Mouse (Mus musculus): ENCODE measurements at regions not wholly inside any gene's neighbourhood (a gene's known extent, or its start where the extent isn't known, plus 50 kb on each side); places are given as distances from the start of the nearest gene placed in this dataset.

DNA sequence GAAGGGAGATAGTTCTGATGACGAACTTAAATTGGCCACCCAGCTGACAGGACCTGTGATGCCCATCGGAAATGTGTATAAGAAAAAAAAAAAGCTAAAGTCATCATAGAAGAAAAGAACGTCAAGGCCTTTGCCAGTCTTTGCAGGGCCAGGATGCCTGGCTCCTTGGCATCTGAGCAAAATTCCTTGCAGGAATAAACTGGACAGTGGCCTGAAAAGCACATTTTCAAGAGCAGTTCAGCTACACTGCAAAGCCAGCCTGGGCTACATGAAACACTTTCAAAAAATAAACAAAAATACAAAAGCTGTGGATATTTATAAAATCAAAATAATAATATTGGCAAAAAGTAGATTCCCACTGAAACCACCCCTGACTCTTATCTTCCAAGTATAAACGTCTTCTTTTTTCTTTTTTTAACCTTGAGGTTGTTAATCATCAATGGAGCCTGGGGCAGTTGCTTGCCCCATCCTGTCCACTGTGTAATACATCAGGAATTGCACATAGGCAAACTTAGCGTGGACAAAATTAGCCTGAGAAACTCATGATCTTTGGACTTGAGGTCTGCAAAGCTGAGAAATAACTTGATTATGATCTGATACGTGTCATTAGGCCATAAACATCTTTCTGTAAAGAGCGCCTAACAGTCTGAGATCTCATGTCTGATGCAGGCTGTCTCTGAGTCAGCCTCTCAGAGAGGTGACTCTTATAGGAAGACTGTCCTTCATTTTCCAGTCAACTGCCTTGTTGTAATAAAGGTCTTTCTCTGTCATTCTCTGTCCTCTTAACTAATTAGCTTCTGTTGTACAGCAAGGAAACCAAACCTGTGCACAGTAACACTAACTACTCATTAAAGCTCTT lies 90.5 kb upstream of the Crim1 start:
- Histone ChIP-seq H3K9ac (ENCODE audit: insufficient read depth, low read depth, low read length, poor library complexity, severe bottlenecking) (no peak overlapping the region), H3K27ac (ENCODE audit: insufficient read depth, low read depth, low read length, poor library complexity, severe bottlenecking) (no peak overlapping the region), H3K4me1 (ENCODE audit: control insufficient read depth in 2 of 2, insufficient read depth in 2 of 2, low read length in 2 of 2, poor library complexity in 1 of 2) (no peaks in the 10 kb centered on the region), H3K4me3 (ENCODE audit: insufficient read depth in 1 of 2, low read depth in 1 of 2, low read length in 2 of 2, poor library complexity in 1 of 2, severe bottlenecking in 1 of 2) (no peak overlapping the region), H3K9me3 (ENCODE audit: control insufficient read depth, insufficient read depth, low read depth, low read length) (no peaks in the 10 kb centered on the region), H3K36me3 (ENCODE audit: control insufficient read depth, insufficient read depth, low read length, poor library complexity, severe bottlenecking) (no peaks in the 10 kb centered on the region)
- no peak for DNase-seq (ENCODE audit: low read depth, low spot score)
- in situ Hi-C loops (cut with MboI; ENCODE audit: low sequenced_read_pairs in 2 of 2, unreplicated experiment in 2 of 2): no loop called here
- TF ChIP-seq HCFC1 (IDR thresholded peaks at IDR 0.05; ENCODE audit: borderline replicate concordance, insufficient read depth, low read length) (no peak), ZNF384 (IDR thresholded peaks at IDR 0.05; ENCODE audit: low read depth, low read length) (no peak), CHD2 (IDR thresholded peaks at IDR 0.05; ENCODE audit: low read depth, low read length) (no peak), ZC3H11A (IDR thresholded peaks at IDR 0.05; ENCODE audit: borderline replicate concordance, low read depth, low read length) (no peak), MAFK (IDR thresholded peaks at IDR 0.05; ENCODE audit: insufficient read depth, low read depth, low read length) (no peak)

DNA sequence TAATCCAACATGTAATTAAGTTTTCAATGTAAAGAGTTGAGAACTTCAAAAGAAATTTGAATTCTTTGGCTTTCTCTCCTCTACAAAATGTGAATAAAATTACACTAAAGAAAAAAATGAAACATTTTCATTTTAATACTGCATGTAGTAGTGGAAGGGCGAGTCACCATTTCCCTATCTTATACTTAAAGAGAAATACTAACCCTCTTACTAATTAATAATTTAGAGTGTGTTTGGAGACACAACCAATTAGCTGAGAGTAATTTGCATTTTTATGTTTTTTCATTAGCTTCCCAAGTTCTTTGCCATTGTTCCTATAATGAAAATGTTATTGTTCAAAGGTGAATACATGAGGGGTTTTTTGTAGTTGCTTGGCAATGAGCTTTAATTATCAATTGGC lies 67.9 kb upstream of the Crim1 start:
- Histone ChIP-seq H3K4me3 (ENCODE audit: insufficient read depth in 1 of 2, low read depth in 1 of 2, low read length in 2 of 2, poor library complexity in 1 of 2, severe bottlenecking in 1 of 2) (no peak overlapping the region), H3K9ac (ENCODE audit: insufficient read depth, low read depth, low read length, poor library complexity, severe bottlenecking) (no peak overlapping the region), H3K4me1 (ENCODE audit: control insufficient read depth in 2 of 2, insufficient read depth in 2 of 2, low read length in 2 of 2, poor library complexity in 1 of 2) (no peaks in the 10 kb centered on the region), H3K27ac (ENCODE audit: insufficient read depth, low read depth, low read length, poor library complexity, severe bottlenecking) (no peak overlapping the region), H3K9me3 (ENCODE audit: control insufficient read depth, insufficient read depth, low read depth, low read length) (no peaks in the 10 kb centered on the region), H3K36me3 (ENCODE audit: control insufficient read depth, insufficient read depth, low read length, poor library complexity, severe bottlenecking) (no peaks in the 10 kb centered on the region)
- TF ChIP-seq CHD2 (IDR thresholded peaks at IDR 0.05; ENCODE audit: low read depth, low read length): no peak
- no peak for TF ChIP-seq MAFK (IDR thresholded peaks at IDR 0.05; ENCODE audit: insufficient read depth, low read depth, low read length)
- TF ChIP-seq ZNF384 (IDR thresholded peaks at IDR 0.05; ENCODE audit: low read depth, low read length): no peak
- TF ChIP-seq ZC3H11A (IDR thresholded peaks at IDR 0.05; ENCODE audit: borderline replicate concordance, low read depth, low read length): no peak
- TF ChIP-seq HCFC1 (IDR thresholded peaks at IDR 0.05; ENCODE audit: borderline replicate concordance, insufficient read depth, low read length): no peak
- no peak for DNase-seq (ENCODE audit: low read depth, low spot score)
- in situ Hi-C loops (cut with MboI; ENCODE audit: low sequenced_read_pairs in 2 of 2, unreplicated experiment in 2 of 2): no loop called here

DNA sequence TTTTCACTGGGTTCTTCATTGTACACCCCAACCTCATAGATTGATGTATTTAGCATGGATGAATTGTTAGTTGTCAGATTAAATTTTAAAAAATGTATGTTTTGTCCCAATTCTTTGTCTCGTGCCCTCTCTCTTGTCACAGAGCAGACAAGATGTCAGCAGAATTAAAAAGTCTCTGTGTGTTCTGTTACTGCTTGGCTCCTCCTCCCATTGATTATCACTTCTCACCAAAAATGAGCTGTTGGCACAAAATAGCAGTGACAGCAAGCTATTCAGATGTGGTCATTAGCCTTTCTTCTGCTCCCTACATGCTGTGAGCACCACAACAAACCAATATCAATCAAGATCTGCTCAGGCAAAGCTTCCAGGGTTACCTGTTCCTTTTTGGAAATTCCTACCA lies 62.1 kb upstream of the Crim1 start:
- Histone ChIP-seq H3K27ac (ENCODE audit: insufficient read depth, low read depth, low read length, poor library complexity, severe bottlenecking) (no peak overlapping the region), H3K9ac (ENCODE audit: insufficient read depth, low read depth, low read length, poor library complexity, severe bottlenecking) (no peak overlapping the region), H3K4me3 (ENCODE audit: insufficient read depth in 1 of 2, low read depth in 1 of 2, low read length in 2 of 2, poor library complexity in 1 of 2, severe bottlenecking in 1 of 2) (no peak overlapping the region), H3K9me3 (ENCODE audit: control insufficient read depth, insufficient read depth, low read depth, low read length) (no peaks in the 10 kb centered on the region), H3K36me3 (ENCODE audit: control insufficient read depth, insufficient read depth, low read length, poor library complexity, severe bottlenecking) (no peaks in the 10 kb centered on the region), H3K4me1 (ENCODE audit: control insufficient read depth in 2 of 2, insufficient read depth in 2 of 2, low read length in 2 of 2, poor library complexity in 1 of 2) (no peaks in the 10 kb centered on the region)
- in situ Hi-C loops (cut with MboI; ENCODE audit: low sequenced_read_pairs in 2 of 2, unreplicated experiment in 2 of 2): no loop called here
- no peak for TF ChIP-seq ZC3H11A (IDR thresholded peaks at IDR 0.05; ENCODE audit: borderline replicate concordance, low read depth, low read length)
- no peak for TF ChIP-seq CHD2 (IDR thresholded peaks at IDR 0.05; ENCODE audit: low read depth, low read length)
- TF ChIP-seq HCFC1 (IDR thresholded peaks at IDR 0.05; ENCODE audit: borderline replicate concordance, insufficient read depth, low read length): no peak
- TF ChIP-seq ZNF384 (IDR thresholded peaks at IDR 0.05; ENCODE audit: low read depth, low read length): no peak
- TF ChIP-seq MAFK (IDR thresholded peaks at IDR 0.05; ENCODE audit: insufficient read depth, low read depth, low read length): no peak
- no peak for DNase-seq (ENCODE audit: low read depth, low spot score)

DNA sequence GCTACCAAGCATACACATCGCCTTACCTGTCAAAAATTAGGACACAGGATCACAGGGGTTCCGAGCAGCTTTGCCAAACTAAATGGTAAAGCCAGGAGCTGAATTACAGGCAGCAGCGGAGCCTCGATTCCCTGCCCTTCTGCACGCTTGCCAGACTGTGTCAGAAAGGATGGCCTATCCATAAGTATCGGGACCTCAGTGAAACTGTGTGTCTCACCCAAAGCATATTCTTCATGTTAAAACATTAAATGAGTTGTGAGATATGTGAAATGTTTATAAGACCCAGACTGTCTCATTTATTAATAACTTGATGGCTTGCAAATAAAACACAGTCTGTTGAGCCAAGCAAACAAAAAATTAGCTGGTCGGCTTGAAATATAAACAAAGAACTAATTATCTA lies 59.4 kb upstream of the Crim1 start:
- no peak for DNase-seq (ENCODE audit: low read depth, low spot score)
- Histone ChIP-seq H3K27ac (ENCODE audit: insufficient read depth, low read depth, low read length, poor library complexity, severe bottlenecking) (no peak overlapping the region), H3K4me1 (ENCODE audit: control insufficient read depth in 2 of 2, insufficient read depth in 2 of 2, low read length in 2 of 2, poor library complexity in 1 of 2) (no peaks in the 10 kb centered on the region), H3K9me3 (ENCODE audit: control insufficient read depth, insufficient read depth, low read depth, low read length) (no peaks in the 10 kb centered on the region), H3K4me3 (ENCODE audit: insufficient read depth in 1 of 2, low read depth in 1 of 2, low read length in 2 of 2, poor library complexity in 1 of 2, severe bottlenecking in 1 of 2) (no peak overlapping the region), H3K9ac (ENCODE audit: insufficient read depth, low read depth, low read length, poor library complexity, severe bottlenecking) (no peak overlapping the region), H3K36me3 (ENCODE audit: control insufficient read depth, insufficient read depth, low read length, poor library complexity, severe bottlenecking) (no peaks in the 10 kb centered on the region)
- TF ChIP-seq HCFC1 (IDR thresholded peaks at IDR 0.05; ENCODE audit: borderline replicate concordance, insufficient read depth, low read length) (no peak), ZC3H11A (IDR thresholded peaks at IDR 0.05; ENCODE audit: borderline replicate concordance, low read depth, low read length) (no peak), MAFK (IDR thresholded peaks at IDR 0.05; ENCODE audit: insufficient read depth, low read depth, low read length) (no peak), ZNF384 (IDR thresholded peaks at IDR 0.05; ENCODE audit: low read depth, low read length) (no peak), CHD2 (IDR thresholded peaks at IDR 0.05; ENCODE audit: low read depth, low read length) (no peak)
- in situ Hi-C loops (cut with MboI; ENCODE audit: low sequenced_read_pairs in 2 of 2, unreplicated experiment in 2 of 2): no loop called here

Measured in ES-E14 (cell line).